Mouse (Mus musculus) layer of hippocampus, postnatal 14 days (tissue): ENCODE data around the gene Sgta. TPM values are rescaled to one million over a fixed set of nuclear protein-coding genes. Genes with fewer than 3 reads are reported as not detected.
A peak's percentile ranks its signal among the peaks of the same experiment; 100 is the strongest.
"Not testable (repeated sequence)": the region's sequence is repeated elsewhere in the genome, so short reads cannot be mapped to it uniquely, and the experiment has no call there.

ENCODE experiments used
- DNase-seq, 2 experiments: peaks; one replicate each; pipeline ENCODE4 v3.0.0; 2021 to 2022; ENCODE audit warnings: low spot score in 2 of 2, mixed read lengths in 1 of 2
- long read RNA-seq, 2 experiments: library from polyadenylated mRNA; stranded (forward); transcript quantifications; one replicate each; pipeline ENCODE4 v2.0.0; 2021
- total RNA-seq, 2 experiments: library from RNA; stranded (reverse); gene quantifications; 2 replicates each; pipeline ENCODE4 v1.2.3; 2021

The Sgta gene
- total RNA-seq = 100 to 1,000 TPM; 169 to 174 TPM
- long read RNA-seq, experiment 1, transcript Sgta-202 (12 exons, 1,964 nt) = major isoform, 199 of 327 reads
- long read RNA-seq, experiment 1, transcript Sgta-201 (12 exons, 1,969 nt) = minor isoform, 62 of 327 reads
- long read RNA-seq, experiment 1, partial matches to known transcripts = 21 of 327 reads
- long read RNA-seq, experiment 1, other reads (novel, unspliced or antisense) = 45 of 327 reads
- long read RNA-seq, experiment 2, transcript Sgta-202 (12 exons, 1,964 nt) = major isoform, 236 of 392 reads
- long read RNA-seq, experiment 2, transcript Sgta-201 (12 exons, 1,969 nt) = minor isoform, 75 of 392 reads
- long read RNA-seq, experiment 2, partial matches to known transcripts = 20 of 392 reads
- long read RNA-seq, experiment 2, other reads (novel, unspliced or antisense) = 61 of 392 reads

DNA sequence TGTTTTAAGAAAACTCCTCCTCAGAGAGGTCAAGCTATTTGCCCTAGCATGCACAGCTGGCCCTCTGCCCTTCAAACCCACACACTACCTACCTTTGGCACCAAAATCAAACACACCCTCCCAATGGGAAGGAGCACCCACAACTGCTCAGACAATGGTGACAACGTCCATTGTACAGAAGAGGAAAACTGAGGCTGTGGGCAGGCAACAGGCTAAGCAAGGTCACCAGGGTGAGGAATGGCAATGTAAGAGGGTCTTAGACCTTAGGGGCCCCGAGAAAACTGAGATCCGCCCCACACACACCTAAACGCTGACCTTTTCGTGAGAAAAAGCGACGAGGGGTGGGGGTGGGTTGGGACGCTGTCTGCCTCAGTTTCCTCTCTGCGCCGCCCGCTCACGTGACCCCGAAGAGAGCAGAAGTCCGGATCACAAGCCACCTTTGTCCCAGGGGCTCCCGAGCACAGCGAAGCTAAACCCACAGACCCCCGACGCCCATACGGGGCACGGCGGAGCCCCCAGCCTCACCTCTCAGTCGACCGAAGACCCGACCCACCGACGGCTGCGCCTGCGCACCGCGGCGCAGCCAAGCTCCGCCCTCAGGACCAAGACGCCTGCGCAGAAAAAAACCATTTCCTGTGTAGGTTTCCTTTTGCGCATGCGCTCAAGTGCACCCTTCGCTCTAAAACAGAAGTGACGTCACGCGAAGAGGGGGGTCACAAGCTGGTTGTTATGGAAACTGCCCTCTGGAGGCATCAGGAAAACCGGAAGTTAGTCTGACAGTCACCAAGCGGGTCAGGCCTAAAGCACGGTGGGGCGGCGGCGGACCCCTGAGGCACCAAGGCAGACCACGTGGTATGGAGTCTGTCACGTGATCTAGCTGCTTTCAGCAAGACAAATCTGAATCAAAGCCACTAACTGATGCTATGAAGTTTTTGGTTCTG is at the start of gene Sgta:
Sgta (minus strand) TSS at position 579 of the 941 bp plus-strand sequence.
- peak; percentile 99 to 100 for DNase-seq

DNA sequence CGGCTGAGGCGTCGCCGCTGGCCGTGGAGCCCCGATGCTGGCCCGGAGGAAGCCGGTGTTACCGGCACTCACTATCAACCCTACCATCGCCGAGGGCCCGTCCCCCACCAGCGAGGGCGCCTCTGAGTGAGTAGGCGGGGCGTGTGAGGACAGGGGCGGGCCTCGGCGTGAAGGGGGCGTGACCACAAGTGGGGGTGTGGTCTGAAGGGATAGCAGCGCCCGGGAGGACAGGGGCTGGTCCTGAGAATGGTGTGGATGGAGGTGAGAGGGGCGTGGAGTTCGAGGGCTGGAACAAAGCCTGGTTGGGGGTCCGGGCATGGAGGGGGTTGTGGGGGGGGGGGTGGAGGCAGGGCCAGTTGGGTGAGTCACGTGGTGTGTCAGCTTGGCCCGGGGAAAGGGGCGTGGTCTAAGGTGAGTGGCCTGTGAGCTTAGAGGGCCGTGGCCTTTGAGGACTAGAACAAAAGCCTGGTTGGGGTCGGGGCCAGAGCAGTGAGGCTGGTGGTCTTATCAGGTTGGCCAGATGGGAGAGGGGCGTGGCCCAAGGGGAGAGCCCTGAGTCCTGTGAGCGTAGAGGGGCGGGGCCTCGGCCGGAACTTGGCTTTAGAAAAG is 46.2 kb upstream of the Sgta start:
- peak; percentile 85 to 86 for DNase-seq

DNA sequence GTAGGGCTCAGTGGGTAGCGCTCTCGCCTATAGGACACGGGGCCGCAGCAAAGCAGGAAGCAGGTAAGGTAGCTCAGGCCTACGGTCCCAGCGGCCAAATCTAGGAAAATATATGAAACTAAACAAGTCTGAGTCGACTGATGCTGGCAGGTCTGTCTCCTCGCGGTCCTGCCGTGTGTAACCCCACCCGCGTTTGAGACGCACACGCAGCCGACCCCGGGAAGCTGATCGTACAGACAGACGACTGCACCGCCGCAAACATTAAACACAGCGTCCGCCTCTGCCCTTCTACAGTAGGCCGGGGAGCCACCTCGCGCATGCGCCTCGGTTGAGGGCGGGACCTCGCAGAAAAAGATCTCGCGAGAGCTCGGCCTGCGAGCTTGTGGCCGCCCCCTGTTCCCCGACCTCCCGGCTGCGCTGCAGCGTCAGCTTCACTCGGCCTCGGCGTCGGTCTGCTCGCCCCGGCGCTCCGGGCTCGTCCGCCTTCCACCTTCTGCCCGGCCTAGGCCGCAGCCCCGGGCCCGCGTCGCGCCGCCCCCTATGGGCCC is 45.7 kb upstream of the Sgta start, which contains the start of gene Map2k2:
Map2k2 (plus strand) TSS at position 351 of the 548 bp plus-strand sequence.
- DNase-seq = peak; percentile 95 to 96

DNA sequence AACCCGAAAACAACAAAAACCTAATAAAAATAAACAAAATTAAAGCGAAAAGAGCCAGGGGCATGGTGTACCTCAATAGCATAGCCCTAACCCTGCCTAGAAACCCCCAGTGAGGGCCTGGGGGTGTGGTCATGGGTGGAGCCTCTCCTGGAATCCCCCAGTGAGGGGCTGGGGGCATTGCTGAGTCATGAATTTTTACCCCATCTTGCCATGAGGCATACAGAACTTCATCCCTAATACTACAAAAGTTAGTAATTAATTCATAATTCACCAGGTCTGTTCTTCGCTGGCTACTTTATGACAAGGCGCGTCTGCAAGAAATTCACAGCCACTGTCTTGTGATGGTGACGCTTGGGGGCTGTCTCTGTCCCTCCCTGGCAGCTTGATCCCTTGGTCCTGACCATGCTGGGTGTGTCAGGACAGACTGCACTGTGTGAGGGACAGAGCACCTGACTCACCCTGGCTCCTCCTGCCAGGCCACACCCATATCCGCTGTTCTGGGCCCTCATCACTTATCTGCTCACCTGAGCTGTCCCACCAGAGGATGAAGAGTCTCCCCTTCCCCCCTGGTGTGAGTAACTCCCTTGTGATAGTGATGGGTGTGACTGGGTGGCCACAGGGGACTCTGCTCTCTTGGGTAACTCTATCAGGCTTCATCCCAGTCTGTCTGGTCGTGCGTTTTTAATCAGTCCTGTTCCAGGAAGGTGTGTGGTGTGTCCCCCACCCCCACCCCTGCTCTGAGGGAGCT is 35.1 kb upstream of the Sgta start:
- no peak for DNase-seq

DNA sequence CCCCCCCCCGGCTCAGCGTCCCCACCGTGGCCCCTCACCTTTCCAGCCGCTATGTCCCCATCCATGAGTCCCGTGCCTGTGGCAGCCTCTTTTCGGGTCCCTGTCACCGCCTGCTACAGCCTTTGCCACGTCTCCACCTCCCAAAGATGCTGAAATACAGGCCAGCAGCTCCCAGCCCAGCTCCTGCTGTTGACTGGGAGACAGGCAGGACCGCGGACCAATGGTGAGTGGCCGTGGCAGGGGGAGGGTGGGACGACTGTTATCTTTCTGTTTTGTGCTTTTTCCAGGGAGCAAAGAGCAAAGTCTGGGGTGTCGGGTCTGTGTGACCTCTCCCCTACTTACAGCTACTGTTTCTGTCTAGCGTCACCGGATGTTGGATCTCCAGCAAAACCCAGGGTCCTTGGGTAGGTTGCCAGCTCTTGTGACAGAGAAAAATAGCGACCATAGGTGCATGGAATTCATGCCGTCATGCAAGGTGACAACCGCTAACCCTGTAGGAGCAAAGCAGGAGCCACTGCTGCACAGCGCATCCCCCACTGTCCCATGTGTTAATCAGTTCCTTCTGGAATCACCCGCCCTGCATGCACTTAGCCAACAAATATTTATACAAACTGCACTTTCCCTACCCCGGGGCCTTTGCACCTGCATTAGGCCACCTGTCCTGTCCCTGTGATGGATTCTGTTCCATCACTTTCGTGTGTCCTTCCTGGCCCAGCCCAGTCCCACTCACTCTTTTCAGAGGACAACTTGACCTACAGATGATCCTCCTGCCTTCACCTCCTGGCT is 32.7 kb upstream of the Sgta start:
- DNase-seq = no peak

DNA sequence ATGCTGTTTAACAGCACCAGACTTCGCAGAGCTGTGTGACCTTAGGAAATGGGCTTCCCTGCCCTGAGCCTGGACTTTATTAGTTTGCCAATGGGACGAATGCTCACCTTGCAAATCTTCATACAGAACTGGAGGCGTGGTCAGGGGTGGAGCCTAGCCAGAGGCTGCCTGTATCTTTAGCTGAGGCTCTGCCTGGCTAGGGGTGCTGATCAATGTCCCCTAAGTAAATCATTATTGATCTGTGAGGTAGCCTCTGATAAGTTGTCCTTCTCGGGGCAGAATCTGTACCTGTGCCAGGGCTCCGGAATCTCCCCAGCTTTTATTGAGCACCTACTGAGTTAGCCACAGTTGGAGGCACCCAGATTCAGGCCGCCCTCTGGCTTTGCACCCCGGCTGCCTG is 30.6 kb upstream of the Sgta start:
- DNase-seq = no peak

DNA sequence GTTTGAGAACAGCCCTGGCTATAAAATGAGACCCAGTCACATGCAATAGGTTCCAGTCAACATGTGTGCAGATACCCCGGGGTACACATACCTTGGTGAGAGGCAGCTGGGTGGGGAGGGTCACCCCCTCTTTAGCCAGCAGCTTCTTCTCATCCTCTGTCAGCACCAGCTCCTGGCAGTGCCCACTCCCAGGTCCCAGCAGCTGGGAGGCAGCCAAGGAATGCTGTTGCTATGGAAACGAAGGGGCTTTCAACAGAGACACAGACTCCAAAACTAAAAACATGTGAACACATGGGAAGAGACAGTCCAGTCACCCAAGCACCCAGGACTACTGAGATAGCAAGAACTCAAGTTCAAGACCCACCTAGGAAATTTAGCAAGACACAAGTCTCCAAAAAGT is 29.2 kb upstream of the Sgta start:
- no peak for DNase-seq

DNA sequence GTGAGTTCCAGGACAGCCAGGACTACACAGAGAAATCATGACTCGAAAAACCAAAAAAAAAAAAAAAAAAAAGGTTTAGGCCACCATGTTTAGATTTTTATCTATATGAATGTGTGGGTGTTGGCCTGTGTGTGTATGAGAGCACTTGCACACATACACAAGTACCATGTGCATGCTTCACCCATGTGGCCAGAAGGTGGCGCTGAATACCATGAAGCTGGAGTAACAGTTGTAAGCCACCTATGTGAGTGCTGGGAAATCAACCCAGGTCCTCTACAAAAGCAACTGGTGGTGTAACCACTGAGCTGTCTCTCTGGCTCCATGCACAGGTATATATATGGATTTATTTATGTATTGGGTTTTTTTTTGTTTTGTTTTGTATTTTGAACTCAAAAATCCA is 27.0 kb upstream of the Sgta start:
- no peak for DNase-seq

DNA sequence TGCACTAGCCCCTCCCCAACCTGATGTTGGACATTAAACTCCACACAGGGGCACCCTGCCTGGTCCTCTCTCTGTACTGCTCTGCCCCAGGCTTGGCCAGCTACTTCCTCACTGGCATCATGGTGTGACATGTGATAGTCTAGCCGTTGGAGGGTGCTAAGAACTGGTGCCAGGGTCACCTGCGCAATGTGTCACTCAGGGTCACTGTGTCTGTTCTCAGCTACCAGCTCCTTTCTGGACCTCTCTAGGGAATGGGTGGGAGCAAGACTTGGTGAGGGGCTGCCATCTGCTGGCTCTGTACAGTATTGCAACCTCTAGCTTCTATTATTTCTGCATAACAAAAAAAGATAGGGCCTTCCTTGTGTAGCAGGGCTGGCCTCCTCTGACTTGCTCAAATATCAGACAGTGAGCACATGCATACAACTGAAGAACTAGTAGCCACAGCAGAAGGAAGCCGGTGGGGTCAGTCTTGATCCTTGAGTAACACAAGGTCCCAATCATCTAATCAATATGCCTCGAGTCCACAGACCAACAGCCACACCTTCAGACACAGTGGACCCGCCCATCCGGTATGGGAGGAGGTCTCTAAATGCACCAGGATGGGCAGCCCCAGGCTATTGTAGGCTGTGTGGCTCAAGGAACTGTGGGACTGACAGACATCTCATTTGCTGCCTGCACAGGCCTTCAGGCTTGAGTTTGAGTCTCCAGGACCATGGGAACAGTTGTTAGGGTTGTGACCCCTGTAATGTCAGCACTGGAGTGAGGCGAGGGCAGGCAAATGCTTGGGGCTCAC is 22.4 kb upstream of the Sgta start:
- peak; percentile 77 to 81 for DNase-seq

DNA sequence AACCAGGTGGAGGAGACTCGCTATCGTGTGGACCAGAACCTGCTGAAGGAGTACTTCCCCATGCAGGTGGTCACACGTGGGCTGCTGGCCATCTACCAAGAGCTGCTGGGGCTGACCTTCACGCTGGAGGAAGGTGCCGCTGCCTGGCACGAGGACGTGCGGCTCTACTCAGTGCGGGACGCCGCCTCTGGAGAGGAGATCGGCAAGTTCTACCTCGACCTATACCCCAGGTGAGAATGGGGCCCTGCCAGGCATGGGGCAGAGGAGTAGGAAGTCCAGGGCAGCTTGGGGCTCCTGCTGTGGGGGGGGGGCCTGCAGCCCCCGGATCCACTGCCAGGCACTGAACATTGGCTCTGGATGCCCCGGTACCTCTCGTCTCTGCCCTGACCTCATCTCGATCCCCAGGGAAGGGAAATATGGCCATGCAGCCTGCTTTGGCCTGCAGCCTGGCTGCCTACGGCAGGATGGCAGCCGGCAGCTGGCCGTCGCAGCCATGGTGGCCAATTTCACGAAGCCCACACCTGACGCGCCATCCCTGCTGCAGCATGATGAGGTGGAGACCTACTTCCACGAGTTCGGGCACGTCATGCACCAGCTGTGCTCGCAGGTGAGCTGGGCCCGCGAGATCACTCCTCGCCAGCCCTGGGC is 20.2 kb upstream of the Sgta start:
- DNase-seq = no peak

DNA sequence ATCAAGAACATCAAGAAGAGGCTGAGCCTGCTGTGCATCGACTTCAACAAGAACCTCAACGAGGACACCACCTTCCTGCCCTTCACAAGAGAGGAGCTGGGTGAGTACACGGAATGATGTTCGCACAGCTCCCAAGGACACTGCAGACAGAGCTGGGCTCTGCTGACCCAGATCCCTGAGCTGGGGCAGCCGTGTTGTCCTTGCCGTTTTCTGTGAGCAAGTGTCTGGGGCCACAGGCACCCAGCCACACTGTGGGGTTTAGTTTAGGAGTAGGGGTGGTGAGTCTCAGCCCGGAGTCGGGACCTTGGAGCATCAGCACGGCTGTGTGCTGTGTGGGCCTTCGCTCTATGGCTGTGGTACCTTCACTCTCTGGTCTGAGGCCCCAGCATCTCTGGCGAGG is 17.9 kb upstream of the Sgta start:
- DNase-seq = no peak

DNA sequence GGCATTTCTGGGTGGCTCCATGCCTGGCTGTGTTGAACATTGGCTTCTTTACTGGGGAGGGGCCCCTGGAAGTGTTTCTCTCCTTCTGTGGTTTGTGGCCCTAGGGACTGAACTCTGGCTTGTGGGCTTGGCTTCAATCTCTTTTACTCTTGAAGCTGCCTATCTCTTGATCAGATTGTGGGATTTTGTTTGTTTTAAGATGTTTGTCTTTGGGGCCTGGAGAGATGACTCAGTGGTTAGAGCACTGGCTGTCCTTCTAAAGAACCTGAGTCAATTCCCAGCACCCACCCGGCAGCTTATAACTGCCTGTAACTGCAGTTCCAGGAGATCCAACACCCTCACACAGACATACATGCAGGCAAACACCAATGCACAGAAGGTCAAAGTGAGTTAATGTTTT is 16.4 kb upstream of the Sgta start:
- DNase-seq = no peak

DNA sequence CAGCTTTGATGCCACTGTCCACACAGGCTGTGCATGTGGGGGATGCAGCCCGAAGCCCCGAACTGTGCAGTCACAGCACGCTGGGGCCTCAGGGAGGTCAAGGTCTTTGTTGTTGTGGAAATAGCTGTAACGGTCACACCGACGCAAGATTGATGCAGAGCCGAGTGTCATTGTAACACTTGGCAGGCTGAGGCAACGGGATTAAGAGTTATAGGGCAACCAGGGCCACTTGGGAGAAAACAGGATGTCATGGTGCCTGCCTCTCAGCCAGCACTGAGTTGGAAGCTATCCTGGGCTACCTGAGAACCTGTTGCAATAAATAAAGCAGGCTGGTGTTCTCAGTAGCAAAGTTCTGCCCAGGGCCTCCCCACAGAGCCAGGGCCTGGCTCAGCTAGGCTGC is 15.8 kb upstream of the Sgta start:
- DNase-seq = no peak

DNA sequence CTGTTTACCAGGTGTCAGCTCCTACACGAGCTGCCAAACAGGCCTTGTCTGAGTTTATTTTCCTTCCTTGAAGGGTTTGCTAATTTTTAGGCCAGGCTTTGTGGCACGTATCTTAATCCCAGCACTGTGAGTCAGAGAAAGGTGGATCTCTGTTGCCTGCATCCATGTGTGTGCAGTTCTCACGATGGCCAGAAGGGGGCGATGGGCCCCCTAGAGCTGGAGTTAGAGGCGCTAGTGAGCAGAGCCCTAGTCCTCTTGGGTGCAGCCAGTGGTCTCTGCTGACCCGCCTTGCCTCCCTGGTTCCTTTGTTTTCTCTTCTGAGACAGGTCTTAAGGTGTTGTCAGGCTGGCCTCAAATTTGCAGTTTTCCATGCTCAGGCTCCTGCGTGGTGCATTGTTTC is 13.5 kb upstream of the Sgta start:
- DNase-seq = no peak

DNA sequence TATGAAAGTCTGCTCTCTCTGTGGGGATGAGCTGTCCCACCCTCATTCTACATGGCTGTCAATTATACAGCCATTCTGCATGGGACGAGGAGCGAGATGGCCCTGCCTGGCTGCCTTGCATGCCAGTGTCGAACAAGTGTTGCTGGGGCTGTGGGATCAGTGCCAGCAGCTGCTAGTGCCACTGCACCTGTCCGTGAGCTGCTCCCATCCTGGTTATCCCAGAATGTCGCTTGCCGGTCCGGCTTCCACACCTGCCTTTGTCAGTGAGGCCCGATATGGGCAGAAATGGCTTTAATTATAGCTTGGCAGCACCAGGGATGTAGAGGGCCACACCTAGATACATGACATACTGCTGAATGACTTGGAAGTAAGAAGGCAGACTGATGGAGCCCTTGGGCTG is 12.3 kb upstream of the Sgta start:
- DNase-seq = no peak

DNA sequence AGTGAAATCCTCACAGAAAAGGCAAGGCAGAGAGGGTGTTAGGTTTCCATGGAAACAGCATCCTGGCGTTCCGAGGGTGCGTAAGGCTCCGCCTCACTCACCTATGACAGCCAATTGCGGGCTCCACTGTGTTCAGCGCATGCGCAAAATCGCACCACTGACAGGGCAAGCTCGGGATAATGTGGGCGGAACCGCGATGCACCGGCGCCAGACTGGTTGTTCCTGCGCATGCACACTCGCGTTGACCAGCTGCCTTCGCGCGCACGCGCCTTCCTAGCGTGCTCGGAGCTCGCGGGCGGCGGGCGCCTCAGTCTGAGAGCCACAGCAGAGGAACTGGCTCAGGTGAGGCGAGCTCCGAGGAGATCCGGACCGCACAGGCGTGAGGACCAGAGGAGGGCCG is 9.9 kb upstream of the Sgta start, which contains the start of gene Thop1:
Thop1 (plus strand) TSS at position 200 of the 400 bp plus-strand sequence.
- DNase-seq = peak; percentile 94 to 99

DNA sequence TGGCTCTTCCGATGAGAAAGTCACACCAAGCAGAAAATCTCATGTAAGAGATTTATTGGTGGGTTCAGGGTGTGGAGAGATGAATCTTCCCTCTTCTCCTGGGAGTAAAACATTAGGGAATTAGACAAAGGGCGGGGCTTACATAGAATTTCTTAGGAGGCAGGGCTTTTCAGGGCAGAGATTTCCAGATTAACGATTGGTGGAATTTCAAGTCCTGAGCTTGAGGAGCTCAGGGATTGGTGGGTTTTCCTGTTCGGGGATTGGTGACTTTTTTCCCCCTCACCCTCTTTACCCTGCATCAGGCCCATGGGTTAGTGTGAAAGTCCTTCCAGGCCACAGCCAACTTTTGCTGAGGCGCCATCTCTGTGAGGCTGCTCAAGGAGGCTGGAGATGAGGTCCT is 8.7 kb upstream of the Sgta start:
- DNase-seq = no peak

DNA sequence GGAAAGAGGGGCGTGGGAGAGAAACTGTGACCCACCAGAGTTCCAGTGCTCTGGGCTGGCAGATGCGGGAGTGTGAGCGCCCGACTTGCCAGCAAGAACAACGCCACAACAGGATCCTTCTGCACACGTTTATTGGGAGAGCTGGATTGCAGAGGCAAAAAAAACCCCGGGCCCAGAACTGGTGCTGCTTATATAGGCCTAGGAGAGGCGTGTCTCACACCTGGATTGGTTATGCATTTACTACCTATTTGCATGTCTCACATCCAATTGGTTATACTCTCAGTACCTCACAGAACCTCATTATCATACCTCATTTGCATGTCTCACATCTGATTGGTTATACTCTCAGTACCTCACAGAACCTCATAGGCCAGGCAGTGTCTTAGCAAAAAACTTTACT is 4.5 kb upstream of the Sgta start:
- DNase-seq = not testable (repeated sequence)
